Mouse (Mus musculus) layer of hippocampus, adult 6 months (tissue): Measurements from ENCODE around the gene Sap30l. TPM values are rescaled to one million over a fixed set of nuclear protein-coding genes. Genes with fewer than 3 reads are reported as not detected.

ENCODE experiments used
- long read RNA-seq, 2 experiments: library from polyadenylated mRNA; unstranded; transcript quantifications; one replicate each; pipeline ENCODE4 v2.0.0; 2019 to 2020
- polyA plus RNA-seq: library from polyadenylated mRNA; unstranded; fragments of <200 nt; fragmentation: Nextera tagmentation; gene quantifications from 2 replicates; pipeline ENCODE4 v1.2.3, GENCODE M21; 2021

Sap30l gene
- polyA plus RNA-seq: 4.7 and 5.8 TPM in 2 replicates
- long read RNA-seq, experiment 1, partial matches to known transcripts: 1 of 6 reads
- long read RNA-seq, experiment 1, other reads (novel, unspliced or antisense): 1 of 6 reads
- long read RNA-seq, experiment 2, partial matches to known transcripts: 1 of 3 reads
- long read RNA-seq, experiment 2, other reads (novel, unspliced or antisense): 0 of 3 reads

GRCm38 (mm10) chr11:57800971-57801765 is at the start of gene Sap30l:
TSS of gene Sap30l (plus strand) at chr11:57801637.

GRCm38 (mm10) chr11:57832552-57833201 is 31.2 kb downstream of the Sap30l start, which contains the start of gene Hand1:
TSS of gene Hand1 (minus strand) at chr11:57832818.

Other genes with a start within 250 kb of the Sap30l start
- 1.0 and 1.1 TPM in 2 replicates for gene Galnt10, start 156.2 kb upstream of the Sap30l start, polyA plus RNA-seq
- not detected in 2 replicates for gene Hand1, start 31.2 kb downstream of the Sap30l start, polyA plus RNA-seq
- gene Larp1, start 207.4 kb downstream of the Sap30l start, polyA plus RNA-seq: 4.5 and 4.6 TPM in 2 replicates